Mouse (Mus musculus) layer of hippocampus, postnatal 14 days (tissue): Measurements from ENCODE around the gene Babam2. TPM values are rescaled to one million over a fixed set of nuclear protein-coding genes. Genes with fewer than 3 reads are reported as not detected.

ENCODE experiments used
- DNase-seq, 2 experiments: peaks; one replicate each; pipeline ENCODE4 v3.0.0; 2021 to 2022; ENCODE audit warnings: low spot score in 2 of 2, mixed read lengths in 1 of 2
- total RNA-seq, 2 experiments: library from RNA; stranded (reverse); gene quantifications; 2 replicates each; pipeline ENCODE4 v1.2.3; 2021

Gene Babam2
- total RNA-seq, 2 experiments from 2014 or later: 39.9 to 41.3 TPM

GRCm38 (mm10) chr5:31876216-31876974 lies 178.9 kb downstream of the Babam2 start:
- DNase-seq: no peak

- DNase-seq: no peak
Measured at GRCm38 (mm10) chr5:31880457-31880856, 183.0 kb downstream of the Babam2 start.

- DNase-seq: no peak
Measured at GRCm38 (mm10) chr5:31882297-31882696, 184.8 kb downstream of the Babam2 start.

- DNase-seq: no peak
Measured at GRCm38 (mm10) chr5:31884962-31885361, 187.5 kb downstream of the Babam2 start.

- no peak for DNase-seq
Measured at GRCm38 (mm10) chr5:31887590-31887989, 190.1 kb downstream of the Babam2 start.

- DNase-seq: no peak
Measured at GRCm38 (mm10) chr5:31888341-31888740, 190.9 kb downstream of the Babam2 start.

- peak in 1 of 2 experiments; percentile 22 for DNase-seq
Measured at GRCm38 (mm10) chr5:31892631-31893030, 195.1 kb downstream of the Babam2 start.

- no peak for DNase-seq
Measured at GRCm38 (mm10) chr5:31899901-31900300, 202.4 kb downstream of the Babam2 start.

- DNase-seq: no peak
Measured at GRCm38 (mm10) chr5:31902144-31902543, 204.7 kb downstream of the Babam2 start.

GRCm38 (mm10) chr5:31902891-31903290 lies 205.4 kb downstream of the Babam2 start:
- DNase-seq: no peak

- no peak for DNase-seq
Measured at GRCm38 (mm10) chr5:31904968-31905683, 207.6 kb downstream of the Babam2 start.

- DNase-seq: no peak
Measured at GRCm38 (mm10) chr5:31905808-31906207, 208.3 kb downstream of the Babam2 start.

- no peak for DNase-seq
Measured at GRCm38 (mm10) chr5:31906286-31906951, 208.9 kb downstream of the Babam2 start.

GRCm38 (mm10) chr5:31907959-31908358 lies 210.5 kb downstream of the Babam2 start:
- no peak for DNase-seq

GRCm38 (mm10) chr5:31908818-31909217 lies 211.3 kb downstream of the Babam2 start:
- DNase-seq: no peak

- no peak for DNase-seq
Measured at GRCm38 (mm10) chr5:31916241-31916640, 218.8 kb downstream of the Babam2 start.

GRCm38 (mm10) chr5:31918566-31918965 lies 221.1 kb downstream of the Babam2 start:
- no peak for DNase-seq

- peak in 1 of 2 experiments; percentile 21 for DNase-seq
Measured at GRCm38 (mm10) chr5:31920129-31920528, 222.6 kb downstream of the Babam2 start.

GRCm38 (mm10) chr5:31920890-31921289 lies 223.4 kb downstream of the Babam2 start:
- no peak for DNase-seq

- no peak for DNase-seq
Measured at GRCm38 (mm10) chr5:31924075-31924474, 226.6 kb downstream of the Babam2 start.

GRCm38 (mm10) chr5:31926551-31926950 lies 229.1 kb downstream of the Babam2 start:
- DNase-seq: no peak

GRCm38 (mm10) chr5:31929007-31929406 lies 231.5 kb downstream of the Babam2 start:
- DNase-seq: peak; percentile 25 to 67
